24 mouse cellular contexts compared by ENCODE assay signal in the genomic region with DNA sequence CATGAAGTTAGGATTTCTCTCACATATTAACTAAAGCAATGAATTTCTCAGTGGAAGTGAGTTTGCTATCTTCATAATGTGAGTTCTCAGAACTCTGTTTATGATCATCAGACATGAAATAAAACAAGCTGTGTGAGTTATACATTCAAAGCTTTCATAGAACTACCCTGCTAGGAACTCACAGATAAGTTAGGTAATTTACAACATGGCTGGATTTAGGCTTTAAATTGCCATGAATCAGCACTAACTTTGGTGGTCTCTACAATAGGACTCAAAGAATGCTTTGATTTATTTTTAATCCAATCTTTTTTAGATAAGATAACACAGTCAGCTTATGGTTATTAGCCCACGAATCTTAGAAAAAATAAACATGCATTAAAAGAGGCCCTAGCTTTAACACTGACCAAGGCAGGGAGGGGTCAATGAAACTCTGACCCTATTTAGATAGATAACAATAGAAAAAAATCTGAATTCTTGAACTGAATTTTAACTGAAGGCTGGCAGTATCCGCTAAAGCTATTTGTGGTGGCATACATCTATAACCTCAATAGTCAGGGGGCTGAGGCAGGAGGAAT.
"Had no signal": no experiment of that assay in that cellular context is flagged by ENCODE, and none has a peak within 500 bp of the region (broad histone marks: within the 10 kb centered on the region; RNA-seq: fewer than 3 reads in every experiment).

No protein-coding gene starts in this region.

- DNase-seq: forebrain, postnatal 0 days; gastrocnemius, postnatal 14 days; heart, adult 18-20 months; heart, postnatal 10 days; heart, postnatal 4 days; kidney, adult 18-20 months; kidney, adult 8-10 months; kidney, postnatal 10 days; kidney, postnatal 25 days; kidney, postnatal 4 days; layer of hippocampus, postnatal 36 days; liver; liver, embryonic 13.5 days had no signal

- H3K4me1 ChIP-seq: heart, embryonic 10.5 days; heart, embryonic 12.5 days; hindbrain, embryonic 10.5 days; hindbrain, embryonic 12.5 days; limb, embryonic 10.5 days; limb, embryonic 12.5 days had no signal

- H3K27ac ChIP-seq: heart, embryonic 10.5 days; hindbrain, embryonic 10.5 days; hindbrain, embryonic 12.5 days; hindbrain, embryonic 14.5 days; layer of hippocampus, adult 2 months; limb, embryonic 10.5 days; limb, embryonic 12.5 days; liver, embryonic 13.5 days had no signal

- H3K9ac ChIP-seq: forebrain, postnatal 0 days; heart, embryonic 12.5 days; hindbrain, embryonic 12.5 days; hindbrain, embryonic 14.5 days; limb, embryonic 12.5 days; liver, embryonic 13.5 days had no signal

- ATAC-seq: forebrain, postnatal 0 days; hindbrain, embryonic 16.5 days; inflammation-experienced regulatory T-cells, adult 6 months had no signal

- H3K4me2 ChIP-seq: heart, embryonic 12.5 days; hindbrain, embryonic 12.5 days; hindbrain, embryonic 14.5 days; limb, embryonic 12.5 days; liver, embryonic 11.5 days; liver, embryonic 13.5 days had no signal

- H3K27me3 ChIP-seq: heart, embryonic 12.5 days; hindbrain, embryonic 12.5 days; limb, embryonic 12.5 days; liver, embryonic 13.5 days had no signal

- H3K9me3 ChIP-seq: heart, embryonic 10.5 days; heart, embryonic 12.5 days; hindbrain, embryonic 10.5 days; hindbrain, embryonic 12.5 days; limb, embryonic 10.5 days; limb, embryonic 12.5 days; liver, embryonic 13.5 days had no signal

- H3K4me3 ChIP-seq: heart, embryonic 10.5 days; heart, embryonic 12.5 days; hindbrain, embryonic 10.5 days; hindbrain, embryonic 12.5 days; layer of hippocampus, adult 2 months; limb, embryonic 10.5 days; limb, embryonic 12.5 days; liver, embryonic 13.5 days had no signal
